Mouse (Mus musculus): ENCODE results near the gene Ccnt2. TPM values are rescaled to one million over a fixed set of nuclear protein-coding genes. Genes with fewer than 3 reads are reported as not detected.

Ccnt2 gene
- polyA plus RNA-seq (2015; fragmentation: Nextera tagmentation; extraction: Ambion mirVana) = 13.0 and 15.8 TPM in 2 replicates

DNA sequence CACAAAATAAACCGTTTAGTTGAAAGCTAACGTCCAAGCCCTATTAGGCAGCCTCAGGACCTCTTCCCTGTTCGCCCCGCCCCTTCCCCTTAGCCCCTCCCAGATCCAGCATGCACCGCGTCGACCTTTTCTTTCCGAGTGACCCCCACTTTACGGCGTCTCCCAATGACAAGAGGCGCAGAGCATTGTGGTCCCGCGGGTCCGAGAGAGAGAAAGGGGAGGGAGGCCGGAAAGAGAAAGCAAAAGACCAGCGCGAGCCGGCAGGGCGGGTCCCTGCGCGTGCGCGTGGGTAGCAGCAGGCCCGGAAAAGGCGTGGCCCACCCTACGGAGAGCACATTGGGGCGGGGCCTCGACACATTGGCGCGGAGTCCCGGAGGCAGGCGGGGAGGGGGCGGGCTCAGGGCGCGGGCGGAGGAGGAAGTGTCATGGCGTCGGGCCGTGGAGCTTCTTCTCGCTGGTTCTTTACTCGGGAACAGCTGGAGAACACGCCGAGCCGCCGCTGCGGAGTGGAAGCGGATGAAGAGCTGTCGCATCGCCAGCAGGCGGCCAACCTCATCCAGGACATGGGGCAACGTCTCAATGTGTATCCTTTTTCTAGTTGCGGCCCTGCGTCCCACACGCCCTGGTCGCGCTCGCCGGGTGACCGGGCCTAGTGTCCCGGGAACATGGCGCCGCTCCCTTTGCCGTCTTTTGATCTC lies at the start of gene Ccnt2:
Gene Ccnt2 (plus strand): TSS at position 362 of the 698 bp plus-strand sequence.
- Histone ChIP-seq H3K27me3 (ENCODE audit: insufficient read depth, low read length) (no peaks in the 10 kb centered on the region), H3K4me2 (ENCODE audit: low read depth, low read length) (peak within 1 kb of the TSS; percentile 84), H3K9me3 (ENCODE audit: low read length) (no peaks in the 10 kb centered on the region), H3K9ac (replicated peaks) (peak within 1 kb of the TSS; percentile 97), H3K27ac (ENCODE audit: low read depth) (peak within 1 kb of the TSS; percentile 96), H3K4me1 (ENCODE audit: insufficient read depth) (peaks cover 17% of the 10 kb centered on the region), H3K4me3 (ENCODE audit: low read depth, low read length) (peak within 1 kb of the TSS; percentile 88), H3K36me3 (replicated peaks; ENCODE audit: insufficient read depth, low read length) (peaks cover 3% of the 10 kb centered on the region; the same call in 1 of the 2 replicates)
- TF ChIP-seq CTCF (IDR thresholded peaks at IDR 0.05; ENCODE audit: low read depth) = peak; percentile 44
- no peak; the same call in 1 of the 2 replicates for TF ChIP-seq EP300 (IDR thresholded peaks at IDR 0.05; ENCODE audit: low read depth)
- peak; percentile 98 for ATAC-seq
- peak; percentile 100 for DNase-seq
- under 1% methylated on average over 62 of the region's 63 CpGs for WGBS (ENCODE audit: insufficient replicate concordance)

DNA sequence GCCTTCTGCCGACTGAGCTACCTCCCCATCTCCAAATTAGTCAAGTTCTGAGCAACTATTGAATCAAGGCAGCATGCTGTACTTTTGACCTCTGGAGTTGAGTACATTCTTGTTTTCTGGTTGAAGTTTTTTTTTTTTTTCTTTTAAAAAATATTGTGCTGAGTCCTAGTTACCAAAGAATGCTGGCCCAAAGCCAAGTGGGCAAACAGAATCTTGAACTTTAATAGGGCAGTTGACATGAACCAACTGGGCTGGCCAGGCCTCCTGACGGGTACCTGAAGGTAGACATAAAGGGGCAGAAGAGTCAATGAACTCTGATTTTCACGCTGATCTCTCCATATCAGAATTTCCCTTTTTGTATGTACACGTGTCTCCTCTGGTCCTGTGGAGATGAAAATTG lies 44.9 kb upstream of the Ccnt2 start, which contains the start of gene Acmsd:
Gene Acmsd (plus strand): TSS at position 318 of the 400 bp plus-strand sequence.
- H3K4me3 ChIP-seq (ENCODE audit: low read depth, low read length) = no peak within 1 kb of the TSS
- DNase-seq = peak; percentile 62
- no peaks in the 10 kb centered on the region for H3K4me1 ChIP-seq (ENCODE audit: insufficient read depth)
- H3K27ac ChIP-seq (ENCODE audit: low read depth) = peak within 1 kb of the TSS; percentile 85; the same call in 1 of the 2 replicates
- H3K9ac ChIP-seq (replicated peaks) = no peak within 1 kb of the TSS
- H3K4me2 ChIP-seq (ENCODE audit: low read depth, low read length) = peak within 1 kb of the TSS; percentile 48
- no peaks in the 10 kb centered on the region for H3K27me3 ChIP-seq (ENCODE audit: insufficient read depth, low read length)
- 68% methylated on average over 4 of the region's 4 CpGs for WGBS (ENCODE audit: insufficient replicate concordance)
- H3K36me3 ChIP-seq (replicated peaks; ENCODE audit: insufficient read depth, low read length) = no peaks in the 10 kb centered on the region
- no peaks in the 10 kb centered on the region for H3K9me3 ChIP-seq (ENCODE audit: low read length)
- ATAC-seq = peak; percentile 46
- TF ChIP-seq CTCF (IDR thresholded peaks at IDR 0.05; ENCODE audit: low read depth) (no peak), EP300 (IDR thresholded peaks at IDR 0.05; ENCODE audit: low read depth) (0 out of 2 replicates have a peak, but pooled peaks have one; percentile 46)

DNA sequence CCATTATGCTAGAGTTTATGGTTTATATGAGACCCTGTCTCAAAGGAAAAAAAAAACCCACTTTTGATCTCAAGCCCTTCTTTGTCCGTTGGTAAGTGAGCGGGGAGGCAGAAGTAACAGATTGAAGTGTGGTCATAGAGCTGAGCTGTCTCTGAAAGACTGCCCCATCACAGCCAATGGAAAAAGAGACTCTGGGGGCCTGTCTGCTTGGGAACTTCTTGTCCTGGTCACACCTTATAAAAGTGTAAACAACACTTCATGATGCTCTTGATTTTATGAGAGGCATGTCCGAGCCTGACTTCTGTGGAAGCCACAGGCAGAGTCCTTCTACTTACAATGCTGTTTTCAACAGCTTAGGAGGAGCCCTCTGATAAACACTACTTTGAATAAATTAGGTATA lies 42.9 kb upstream of the Ccnt2 start:
- DNase-seq (no peak), ATAC-seq (peak; percentile 58)
- Histone ChIP-seq H3K4me2 (ENCODE audit: low read depth, low read length) (peak overlapping the region; percentile 48), H3K4me1 (ENCODE audit: insufficient read depth) (no peaks in the 10 kb centered on the region), H3K9ac (replicated peaks) (peak overlapping the region; percentile 55), H3K36me3 (replicated peaks; ENCODE audit: insufficient read depth, low read length) (no peaks in the 10 kb centered on the region), H3K27me3 (ENCODE audit: insufficient read depth, low read length) (no peaks in the 10 kb centered on the region), H3K4me3 (ENCODE audit: low read depth, low read length) (peak overlapping the region; percentile 38), H3K9me3 (ENCODE audit: low read length) (no peaks in the 10 kb centered on the region), H3K27ac (ENCODE audit: low read depth) (peak overlapping the region; percentile 85)
- TF ChIP-seq EP300 (IDR thresholded peaks at IDR 0.05; ENCODE audit: low read depth) (peak; percentile 72), CTCF (IDR thresholded peaks at IDR 0.05; ENCODE audit: low read depth) (no peak)
- WGBS (ENCODE audit: insufficient replicate concordance) = 65% methylated on average over 3 of the region's 3 CpGs

DNA sequence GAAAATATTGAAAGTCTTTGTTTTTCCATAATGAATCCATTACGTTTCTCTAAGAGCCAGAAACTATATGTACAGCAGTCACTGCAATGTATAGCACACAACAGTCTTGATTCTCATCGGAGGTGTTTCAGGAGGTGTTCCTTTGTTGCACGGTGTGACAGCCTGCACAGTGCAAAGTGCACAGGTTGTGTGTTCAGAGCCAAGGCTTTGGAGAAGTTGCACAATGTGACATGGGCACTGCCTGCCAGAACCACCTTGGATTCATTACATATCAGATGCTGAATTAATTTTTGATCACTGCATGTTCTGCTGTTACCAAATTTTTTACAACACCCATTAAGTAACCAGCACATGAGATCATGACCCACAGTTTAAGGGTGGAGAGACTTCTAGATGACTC lies 41.5 kb upstream of the Ccnt2 start:
- DNase-seq (peak; percentile 50), ATAC-seq (peak; percentile 88)
- no peak for TF ChIP-seq CTCF (IDR thresholded peaks at IDR 0.05; ENCODE audit: low read depth)
- peak; percentile 46 for TF ChIP-seq EP300 (IDR thresholded peaks at IDR 0.05; ENCODE audit: low read depth)
- WGBS (ENCODE audit: insufficient replicate concordance) = 68% methylated on average over 3 of the region's 3 CpGs
- no peaks in the 10 kb centered on the region for H3K9me3 ChIP-seq (ENCODE audit: low read length)
- no peaks in the 10 kb centered on the region for H3K36me3 ChIP-seq (replicated peaks; ENCODE audit: insufficient read depth, low read length)
- peak overlapping the region; percentile 85 for H3K27ac ChIP-seq (ENCODE audit: low read depth)
- no peaks in the 10 kb centered on the region for H3K27me3 ChIP-seq (ENCODE audit: insufficient read depth, low read length)
- H3K4me3 ChIP-seq (ENCODE audit: low read depth, low read length) = peak overlapping the region; percentile 38
- peak overlapping the region; percentile 48; the same call in 1 of the 2 replicates for H3K4me2 ChIP-seq (ENCODE audit: low read depth, low read length)
- H3K9ac ChIP-seq (replicated peaks) = peak overlapping the region; percentile 55
- no peaks in the 10 kb centered on the region for H3K4me1 ChIP-seq (ENCODE audit: insufficient read depth)

DNA sequence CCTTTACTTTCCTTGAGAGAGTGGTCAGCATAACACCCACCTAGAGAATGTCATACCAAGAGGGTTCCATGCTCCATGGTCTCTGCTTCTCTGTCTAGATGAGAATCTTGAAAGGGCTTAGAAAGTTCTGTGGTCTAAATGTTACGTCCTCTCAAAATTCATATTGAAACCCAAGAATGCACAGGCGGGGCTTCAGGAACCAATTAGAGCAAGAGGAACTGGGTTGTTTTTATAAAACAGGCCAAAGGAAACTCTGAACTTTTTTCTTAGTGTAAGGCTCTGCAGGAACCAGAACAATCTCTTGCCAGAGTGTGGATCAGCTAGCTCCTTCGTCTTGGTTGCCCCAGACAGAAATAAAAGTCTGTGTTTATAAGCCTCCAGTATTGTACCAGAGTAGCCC lies 41.1 kb upstream of the Ccnt2 start:
- DNase-seq = no peak
- H3K27me3 ChIP-seq (ENCODE audit: insufficient read depth, low read length) = no peaks in the 10 kb centered on the region

DNA sequence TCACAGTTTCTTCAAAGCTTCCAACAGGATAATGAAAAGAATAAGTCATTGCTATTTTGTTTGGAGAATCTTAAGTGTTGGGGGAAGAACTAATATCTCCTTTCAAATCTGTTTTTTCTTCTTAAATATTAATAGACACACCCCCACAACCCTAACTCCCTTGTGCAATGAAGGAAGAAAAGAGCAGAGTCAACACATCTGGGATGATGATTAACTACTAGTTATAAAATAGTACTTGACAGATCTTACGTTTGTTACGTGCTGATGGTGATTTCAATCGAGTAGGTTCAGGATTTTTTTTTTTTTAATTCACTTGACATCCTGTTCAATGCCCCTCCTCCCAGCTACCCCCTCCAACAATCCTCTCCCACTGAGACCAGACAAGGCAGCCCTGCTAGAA lies 38.6 kb upstream of the Ccnt2 start:
- TF ChIP-seq CTCF (IDR thresholded peaks at IDR 0.05; ENCODE audit: low read depth) (no peak), EP300 (IDR thresholded peaks at IDR 0.05; ENCODE audit: low read depth) (no peak)
- H3K36me3 ChIP-seq (replicated peaks; ENCODE audit: insufficient read depth, low read length) = no peaks in the 10 kb centered on the region
- H3K27me3 ChIP-seq (ENCODE audit: insufficient read depth, low read length) = no peaks in the 10 kb centered on the region
- no peaks in the 10 kb centered on the region for H3K9me3 ChIP-seq (ENCODE audit: low read length)
- WGBS (ENCODE audit: insufficient replicate concordance) = 60% methylated on average over 3 of the region's 3 CpGs
- H3K27ac ChIP-seq (ENCODE audit: low read depth) = 0 out of 2 replicates have a peak overlapping the region, but pooled peaks have one; percentile 37
- H3K4me3 ChIP-seq (ENCODE audit: low read depth, low read length) = no peak overlapping the region
- H3K9ac ChIP-seq (replicated peaks) = no peak overlapping the region
- ATAC-seq = no peak
- no peak for DNase-seq
- H3K4me1 ChIP-seq (ENCODE audit: insufficient read depth) = no peaks in the 10 kb centered on the region
- H3K4me2 ChIP-seq (ENCODE audit: low read depth, low read length) = no peak overlapping the region

More for the DNA sequence above, 41.1 kb upstream of the Ccnt2 start:
- Histone ChIP-seq H3K9me3 (ENCODE audit: low read length) (no peaks in the 10 kb centered on the region), H3K9ac (replicated peaks) (no peak overlapping the region), H3K4me1 (ENCODE audit: insufficient read depth) (no peaks in the 10 kb centered on the region), H3K4me2 (ENCODE audit: low read depth, low read length) (peak overlapping the region; percentile 36; the same call in 1 of the 2 replicates), H3K36me3 (replicated peaks; ENCODE audit: insufficient read depth, low read length) (no peaks in the 10 kb centered on the region), H3K4me3 (ENCODE audit: low read depth, low read length) (no peak overlapping the region), H3K27ac (ENCODE audit: low read depth) (peak overlapping the region; percentile 85)
- ATAC-seq = peak; percentile 48
- 54% methylated on average over 3 of the region's 3 CpGs for WGBS (ENCODE audit: insufficient replicate concordance)
- TF ChIP-seq CTCF (IDR thresholded peaks at IDR 0.05; ENCODE audit: low read depth) = no peak
- no peak for TF ChIP-seq EP300 (IDR thresholded peaks at IDR 0.05; ENCODE audit: low read depth)

Data from liver, postnatal 0 days (tissue).